Mouse (Mus musculus) right cerebral cortex, postnatal 4 days (tissue): ENCODE measurements around the gene Capn15.

ENCODE experiments used
- DNase-seq: peaks from one replicate; pipeline ENCODE4 v3.0.0-alpha.2; 2022

The Capn15 gene

DNA sequence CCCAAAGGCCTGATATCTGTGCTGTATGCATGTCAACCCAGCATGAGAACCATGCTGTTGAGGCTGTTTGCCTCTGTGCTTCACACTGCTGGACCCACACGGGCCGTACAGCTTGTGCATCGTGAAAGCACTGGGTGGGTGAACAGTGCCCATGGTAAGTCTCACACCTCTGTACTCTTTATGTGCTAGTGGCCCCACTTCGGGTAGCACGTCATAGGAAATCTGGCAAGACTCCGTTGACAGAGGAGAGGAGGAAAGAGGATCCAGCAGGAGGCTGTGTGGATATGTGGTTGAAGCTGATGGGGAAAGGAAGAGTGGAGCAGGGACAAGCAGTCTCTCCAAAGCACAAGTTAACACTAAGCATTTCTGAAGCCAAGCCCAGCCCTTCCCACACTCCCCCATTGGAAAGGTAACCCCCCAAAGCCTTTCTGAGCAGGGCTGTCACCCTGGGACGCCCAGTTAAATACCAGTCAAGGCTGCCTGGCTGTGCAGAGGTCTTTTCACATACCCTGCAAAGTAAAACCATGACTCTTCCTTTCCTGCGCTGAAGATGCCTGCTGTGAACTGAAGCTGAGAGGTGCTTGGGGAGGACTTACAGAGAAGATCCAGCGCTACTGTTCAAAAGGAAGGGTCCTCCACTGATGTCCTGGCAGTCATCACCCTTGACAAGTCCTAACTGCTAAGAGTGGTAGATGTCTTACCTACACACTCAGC, 67.4 kb downstream of the Capn15 start:
- no peak for DNase-seq

GRCm38 (mm10) chr17:25916931-25917647, 68.5 kb downstream of the Capn15 start:
- DNase-seq = no peak

- no peak for DNase-seq
Measured at GRCm38 (mm10) chr17:25914295-25914694, 71.3 kb downstream of the Capn15 start.

DNA sequence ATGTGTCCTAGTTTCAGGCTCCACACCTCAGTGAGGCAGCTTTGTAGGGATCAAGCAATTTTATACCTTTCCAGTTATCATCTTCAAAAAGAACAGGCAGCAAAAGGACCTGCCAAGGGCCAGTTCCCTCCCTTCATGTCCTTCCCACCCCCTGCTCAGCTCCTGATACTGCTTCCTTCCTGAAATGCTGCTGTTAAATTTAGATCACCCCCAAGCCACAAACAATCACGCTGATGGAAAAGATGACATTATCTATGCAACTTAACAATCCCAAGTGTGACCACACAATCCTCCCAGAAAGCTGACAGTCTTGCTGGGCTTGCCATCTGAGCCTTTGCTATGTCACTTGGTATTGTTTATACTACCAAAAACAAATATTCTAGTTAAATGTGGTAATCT, 71.7 kb downstream of the Capn15 start:
- DNase-seq = no peak

GRCm38 (mm10) chr17:25913186-25913876, 72.3 kb downstream of the Capn15 start:
- DNase-seq = no peak

GRCm38 (mm10) chr17:25911816-25912215, 73.8 kb downstream of the Capn15 start:
- DNase-seq = no peak
